Mouse (Mus musculus): Measurements from ENCODE around the gene Mad1l1.
A peak's percentile ranks its signal among the peaks of the same experiment; 100 is the strongest.

Mad1l1 gene

DNA sequence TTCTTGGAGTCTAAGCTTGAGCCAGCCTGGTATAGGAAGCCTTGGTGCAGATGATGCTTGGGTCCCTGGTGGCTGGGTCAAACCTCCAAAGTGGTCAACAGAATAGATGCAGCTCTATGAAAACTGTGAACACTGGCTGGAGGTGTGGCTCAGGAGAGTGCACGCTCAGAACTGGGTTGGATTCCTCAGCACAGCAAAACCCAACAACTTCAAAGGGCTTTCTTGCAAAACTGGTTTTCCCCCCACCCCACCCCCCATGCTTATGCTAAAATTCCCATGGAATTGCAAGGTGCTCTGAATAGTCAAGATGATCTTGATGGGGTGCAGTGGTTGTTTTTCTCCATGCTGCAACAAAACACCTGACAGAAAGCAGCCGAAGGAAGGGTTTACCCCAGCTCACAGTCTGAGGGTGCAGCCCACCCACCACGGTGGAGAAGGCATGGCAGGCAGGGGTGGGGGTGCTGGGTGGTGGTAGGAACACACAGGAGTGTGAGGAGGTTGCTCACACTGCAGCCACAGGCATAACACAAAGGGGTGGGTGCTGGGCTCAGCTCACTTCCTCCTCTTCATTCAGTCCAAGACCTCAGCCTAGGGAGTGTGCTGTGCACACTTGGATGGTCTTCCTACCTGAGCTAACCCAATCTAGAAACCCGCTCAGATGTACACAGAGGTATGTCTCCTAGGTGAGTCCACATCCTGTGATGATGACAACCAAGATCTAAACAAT, 197.5 kb downstream of the Mad1l1 start:
- no peak for DNase-seq

DNA sequence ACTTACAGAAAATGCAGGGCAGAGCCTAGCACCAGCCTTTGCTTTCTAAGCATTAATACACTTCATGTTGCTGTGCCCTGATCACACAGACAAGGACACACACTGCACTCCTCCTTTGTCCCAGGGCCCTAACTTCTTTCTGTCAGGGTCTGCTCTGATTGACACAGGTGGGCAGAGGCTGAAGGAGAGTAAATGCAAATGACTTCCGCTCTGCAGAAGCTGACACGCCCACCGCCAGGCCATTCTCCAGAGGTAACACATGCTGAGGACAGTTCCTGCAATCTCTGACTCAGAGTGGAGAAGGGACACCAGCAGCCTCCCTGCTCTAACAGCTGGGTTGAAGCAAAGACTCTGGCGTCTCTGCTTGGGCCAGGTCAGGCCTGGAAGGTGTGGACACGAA, 198.2 kb downstream of the Mad1l1 start:
- DNase-seq: no peak

DNA sequence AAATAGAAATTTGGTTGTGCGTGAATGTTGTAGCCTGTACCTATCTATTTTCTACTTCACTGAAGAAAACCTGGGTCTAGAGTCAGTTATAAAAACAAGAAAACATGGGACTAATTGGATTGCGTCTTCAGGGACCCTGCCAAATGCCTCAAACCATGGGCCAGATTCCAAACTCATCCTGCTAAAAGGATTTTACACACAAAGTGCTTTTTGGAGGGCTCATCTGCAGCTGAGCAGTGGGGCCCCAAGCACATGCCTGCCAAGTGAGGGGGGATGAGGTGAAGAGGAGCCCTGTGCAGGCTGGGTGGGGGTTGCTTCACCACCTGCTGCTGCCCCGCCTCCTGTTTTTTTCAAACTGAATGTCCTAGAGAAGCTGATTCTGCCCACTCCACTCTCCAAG, 199.4 kb downstream of the Mad1l1 start:
- DNase-seq: no peak

DNA sequence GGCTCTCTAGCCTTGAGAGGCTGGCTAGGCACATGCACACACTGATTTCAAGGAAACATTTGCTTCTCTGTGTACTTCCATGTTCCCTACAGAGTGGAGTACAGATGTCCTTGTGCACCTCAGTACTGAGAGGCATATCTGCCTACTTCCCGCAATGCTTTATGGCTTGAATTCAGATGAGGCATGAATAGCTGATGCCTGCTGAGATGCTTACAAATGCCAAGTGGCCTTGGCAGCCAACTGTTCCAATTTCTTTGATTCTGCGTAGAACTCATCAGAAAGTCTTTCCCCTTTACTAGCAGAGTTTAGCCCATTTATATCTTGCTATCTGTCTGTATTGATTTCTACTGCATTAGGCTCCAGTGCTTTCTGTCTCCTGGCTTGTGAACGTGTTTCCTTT, 202.4 kb downstream of the Mad1l1 start:
- DNase-seq: no peak

DNA sequence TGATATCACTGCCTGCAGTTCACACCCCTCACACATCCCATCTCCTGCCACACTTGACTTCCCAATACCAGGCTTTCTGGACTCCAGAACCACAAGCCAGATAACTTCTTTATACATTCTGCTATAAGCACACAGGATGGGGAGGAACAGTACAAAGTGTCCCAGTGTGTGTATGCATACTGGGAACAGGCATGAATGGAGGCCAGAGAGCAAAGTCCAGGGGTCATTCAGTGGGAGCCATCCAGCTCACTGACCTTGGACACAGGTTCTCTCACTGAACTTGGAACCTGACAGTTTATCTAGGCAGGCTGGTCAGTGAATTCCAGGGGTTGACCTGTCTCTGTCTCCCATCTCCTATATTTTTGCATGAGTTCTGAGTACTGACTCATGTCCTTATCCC, 203.4 kb downstream of the Mad1l1 start:
- DNase-seq: no peak

DNA sequence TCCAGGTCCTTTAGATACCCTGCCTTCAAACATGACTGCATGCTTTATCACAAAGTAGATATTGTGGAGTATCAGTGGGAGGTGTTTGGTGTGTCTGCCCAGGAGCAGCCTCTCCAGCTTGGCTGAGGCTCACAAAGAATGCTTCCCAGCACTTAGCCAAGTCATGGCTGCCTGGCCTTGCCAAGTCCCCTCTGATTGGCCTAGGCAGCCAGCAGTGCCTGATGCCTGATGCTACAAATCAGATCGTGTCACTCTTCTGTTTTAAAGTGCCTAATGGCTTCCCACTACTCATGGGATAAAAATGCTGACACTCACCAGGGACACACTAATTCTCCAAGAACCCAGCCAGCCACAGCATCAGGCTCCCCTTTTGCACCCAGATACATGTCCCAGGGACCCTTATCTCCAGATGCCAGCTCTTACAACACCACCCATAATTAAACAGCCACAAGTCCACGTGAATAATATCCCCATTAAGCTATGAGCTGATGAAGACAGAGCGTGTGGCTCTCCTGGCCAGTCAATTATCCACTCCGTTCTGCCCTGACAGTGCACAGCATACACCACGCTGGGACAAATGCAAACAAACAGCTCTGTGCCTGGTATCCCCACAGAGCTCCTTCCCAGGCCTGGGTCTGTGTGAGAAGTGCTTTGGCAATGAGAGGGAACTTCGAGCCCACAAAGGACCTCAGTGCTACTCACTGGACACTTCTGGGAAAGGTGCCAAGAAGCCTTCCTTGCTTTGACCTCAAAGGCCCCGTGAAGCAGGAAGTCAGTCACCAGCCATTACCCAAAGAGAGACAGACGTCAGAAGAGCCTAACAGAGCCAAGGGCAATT, 205.7 kb downstream of the Mad1l1 start:
- DNase-seq: peak; percentile 86

DNA sequence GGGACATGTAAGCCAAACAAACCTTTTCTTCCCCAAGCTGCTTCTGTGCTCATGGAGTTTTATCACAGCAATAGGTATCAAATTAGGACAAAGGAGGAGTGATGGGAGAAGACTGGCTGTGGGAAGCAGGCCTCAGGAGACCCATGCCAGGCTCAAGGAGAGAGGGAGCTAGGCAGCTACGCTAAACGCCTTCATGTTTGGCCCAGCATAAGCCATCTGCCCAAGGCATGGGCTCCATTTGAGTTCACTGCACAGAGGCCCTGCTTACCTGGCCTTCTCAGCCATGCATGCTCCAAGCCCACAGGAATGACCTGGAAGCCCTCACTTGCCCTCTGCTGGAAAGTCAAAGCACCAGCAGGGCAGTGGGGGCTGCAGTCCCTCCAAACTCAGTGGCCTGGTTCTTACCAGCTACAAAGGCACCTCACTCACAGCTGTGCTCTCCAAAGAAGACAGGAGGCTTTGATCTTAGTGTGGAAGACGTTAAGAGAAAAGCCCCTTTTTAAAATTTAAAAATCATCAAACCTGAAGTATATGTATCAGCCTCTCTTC, 206.8 kb downstream of the Mad1l1 start:
- DNase-seq: no peak

DNA sequence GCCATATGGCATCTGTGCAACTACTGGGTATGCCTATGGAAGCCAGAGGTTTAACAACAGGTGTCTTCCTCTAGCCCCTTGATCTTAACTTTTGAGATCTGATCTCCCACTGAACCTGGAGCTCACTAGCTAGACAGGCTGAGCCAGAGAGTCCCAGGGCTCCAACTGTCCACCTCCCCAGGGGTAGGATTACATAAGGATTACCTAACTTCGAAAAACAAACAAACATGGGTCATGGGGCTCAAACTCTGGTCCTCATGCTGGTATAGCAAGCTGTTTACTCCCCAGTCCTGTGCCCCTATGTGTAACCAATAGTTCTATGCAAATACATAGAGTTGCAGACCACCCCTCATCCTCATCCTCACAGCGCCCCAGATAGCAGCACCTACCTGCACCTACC, 208.1 kb downstream of the Mad1l1 start:
- DNase-seq: no peak

DNA sequence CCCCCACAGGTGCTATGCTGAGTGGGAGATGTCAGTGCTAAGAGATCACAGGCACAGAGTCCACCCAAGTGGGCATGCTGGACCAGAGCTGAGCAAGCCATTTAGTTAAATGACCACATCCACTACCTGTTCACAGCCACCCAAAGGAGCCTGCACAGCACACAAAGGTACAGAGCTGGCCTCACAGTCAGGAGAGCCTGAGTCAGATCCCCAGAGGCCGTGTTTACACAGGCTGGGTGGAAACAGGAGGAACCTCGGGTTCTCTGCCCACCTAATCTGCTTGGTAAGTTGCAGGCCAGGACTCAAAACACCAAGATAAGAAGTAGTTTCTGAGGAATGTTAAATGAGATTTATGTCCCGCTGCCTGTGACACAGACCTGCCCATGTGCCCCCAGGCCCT, 211.3 kb downstream of the Mad1l1 start:
- no peak for DNase-seq

DNA sequence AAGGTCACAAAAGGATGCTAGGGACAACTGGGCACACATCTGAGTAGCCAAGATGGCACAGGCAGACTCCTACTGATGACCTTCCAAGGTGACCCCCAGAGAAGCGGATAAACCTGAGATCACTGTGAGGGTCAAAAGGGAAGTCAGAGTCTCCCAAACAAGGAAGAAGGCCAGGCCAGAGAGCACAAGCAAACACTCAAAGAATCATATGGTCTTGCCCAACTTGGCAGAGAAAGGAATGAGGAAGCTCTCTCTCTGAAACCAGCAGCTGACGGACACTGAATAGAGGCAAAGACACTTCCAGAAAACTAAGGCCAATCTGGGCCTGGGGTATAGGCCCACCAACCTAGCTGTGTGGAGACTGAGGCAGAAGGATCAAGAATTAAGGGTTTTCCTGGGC, 213.4 kb downstream of the Mad1l1 start:
- peak; percentile 22 for DNase-seq

DNA sequence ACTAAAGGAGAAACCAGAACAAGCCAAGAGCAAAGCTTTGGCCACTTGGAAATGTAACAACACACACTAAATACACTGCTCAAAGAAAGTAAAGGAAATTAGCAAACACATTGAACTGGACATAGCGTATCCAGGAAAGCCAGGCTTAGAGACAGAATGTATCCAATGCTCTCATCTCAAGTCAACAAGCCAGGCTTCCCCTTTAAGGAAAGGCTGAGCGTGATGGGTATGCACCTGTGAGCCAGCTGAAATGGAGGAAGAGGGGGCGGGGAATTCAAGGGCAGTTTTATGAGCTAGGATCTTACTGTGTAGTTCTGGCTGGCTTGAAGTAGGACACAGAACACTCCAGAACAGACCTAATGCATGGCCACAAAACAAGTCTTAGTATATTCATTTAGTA, 215.3 kb downstream of the Mad1l1 start:
- no peak for DNase-seq

DNA sequence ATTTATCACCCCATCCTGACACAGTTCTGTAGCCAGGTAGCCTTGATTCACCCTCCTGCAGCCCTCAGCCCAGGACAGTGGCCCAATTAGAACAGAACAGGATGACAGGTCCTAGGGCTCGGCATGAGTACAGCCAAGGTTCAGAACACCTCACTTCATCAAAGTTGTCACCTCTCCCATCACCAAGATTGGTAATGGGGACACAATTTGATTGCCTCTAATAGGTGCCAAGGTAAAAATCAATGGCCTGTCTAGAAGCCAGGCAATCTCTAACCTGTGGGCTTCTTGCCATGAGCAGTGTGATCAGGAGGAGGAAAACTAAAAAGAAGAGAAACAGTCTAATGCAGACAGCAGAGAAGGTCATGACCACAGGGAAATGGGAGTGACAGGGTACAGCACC, 216.5 kb downstream of the Mad1l1 start:
- DNase-seq: no peak

DNA sequence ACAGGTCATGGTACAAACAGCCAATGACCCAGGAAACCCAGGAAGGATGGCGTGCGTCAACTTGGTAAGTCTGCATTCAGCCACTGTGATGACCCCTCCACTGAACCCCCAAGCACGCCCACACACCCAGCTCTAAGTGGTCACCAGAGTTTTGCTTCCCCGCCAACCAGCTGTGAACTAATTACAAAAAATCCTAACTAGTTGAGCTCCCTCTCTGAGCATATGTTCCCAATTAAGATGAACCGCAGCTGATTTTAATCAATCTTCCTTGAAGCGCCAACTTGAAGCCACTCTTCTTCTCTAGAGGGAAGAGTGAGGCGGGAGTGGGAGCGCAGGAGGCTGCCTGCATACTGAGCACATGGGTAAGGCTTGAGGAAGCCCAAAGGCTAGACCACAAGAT, 218.6 kb downstream of the Mad1l1 start:
- no peak for DNase-seq

DNA sequence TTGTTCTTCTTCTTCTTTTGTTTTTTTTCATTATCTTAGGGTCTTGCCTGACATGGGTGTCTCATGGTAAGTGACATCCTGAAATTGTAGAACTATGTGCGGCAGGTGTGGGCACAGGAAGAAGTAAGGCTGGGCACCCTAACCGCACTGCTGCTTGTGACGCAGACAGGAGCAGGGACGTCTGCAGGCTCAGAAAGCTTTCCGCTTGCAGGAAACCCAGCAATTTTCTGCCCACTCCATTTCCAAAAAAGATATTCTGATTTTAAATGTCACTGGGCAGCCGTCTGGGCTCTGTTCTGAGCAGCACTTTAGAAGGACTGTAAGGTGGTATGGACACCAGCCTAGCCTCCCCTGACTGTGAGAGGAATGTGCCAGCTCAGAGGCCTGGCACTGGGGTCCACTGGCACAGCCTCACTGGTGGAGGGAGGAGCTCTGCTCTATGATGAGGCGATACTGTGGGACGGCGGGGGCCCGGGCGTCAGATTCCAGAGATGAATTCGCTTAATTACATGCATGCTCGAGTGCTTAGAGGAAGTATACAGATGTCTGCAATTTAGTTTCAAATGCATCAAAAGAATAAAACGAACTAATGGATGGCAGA, 219.8 kb downstream of the Mad1l1 start:
- no peak for DNase-seq

DNA sequence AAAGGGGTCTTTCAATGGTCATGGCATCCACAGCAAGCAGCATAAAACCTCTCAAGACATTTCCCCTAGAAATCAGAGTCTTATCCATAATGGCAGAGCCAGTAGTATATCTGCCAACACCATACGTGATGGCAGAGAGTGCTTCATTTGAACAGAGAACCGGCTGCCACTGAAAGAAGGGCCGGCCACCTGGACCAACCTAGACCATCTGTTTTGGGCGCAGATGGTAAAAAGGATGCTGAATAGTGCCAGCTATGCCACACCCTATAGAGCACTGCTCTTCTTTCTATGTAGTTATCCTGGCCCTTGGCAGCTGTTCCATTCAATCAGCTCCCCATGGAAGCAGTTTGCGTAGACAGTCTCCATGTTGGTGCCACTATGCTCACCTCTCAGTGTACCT, 222.6 kb downstream of the Mad1l1 start:
- DNase-seq: peak; percentile 27

DNA sequence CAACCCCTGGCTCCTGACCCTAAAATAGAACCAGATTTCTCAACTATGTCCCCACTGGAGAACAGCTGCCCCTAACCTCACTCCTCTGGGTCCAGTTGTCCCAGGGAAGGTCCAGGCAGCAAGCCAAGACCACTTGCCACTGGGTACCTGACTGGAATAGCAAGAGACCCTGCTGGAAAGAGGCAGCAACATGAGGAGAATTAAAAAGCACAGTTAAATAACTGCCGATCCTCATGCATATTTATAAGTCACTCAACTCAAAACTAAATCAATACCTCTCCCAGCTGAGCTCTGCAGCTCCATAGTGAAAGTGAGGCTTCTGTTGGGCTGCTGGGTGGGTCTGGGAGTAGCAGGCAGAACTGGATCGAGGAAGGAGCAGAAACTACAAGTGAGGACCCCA, 226.1 kb downstream of the Mad1l1 start:
- peak; percentile 81 for DNase-seq

DNA sequence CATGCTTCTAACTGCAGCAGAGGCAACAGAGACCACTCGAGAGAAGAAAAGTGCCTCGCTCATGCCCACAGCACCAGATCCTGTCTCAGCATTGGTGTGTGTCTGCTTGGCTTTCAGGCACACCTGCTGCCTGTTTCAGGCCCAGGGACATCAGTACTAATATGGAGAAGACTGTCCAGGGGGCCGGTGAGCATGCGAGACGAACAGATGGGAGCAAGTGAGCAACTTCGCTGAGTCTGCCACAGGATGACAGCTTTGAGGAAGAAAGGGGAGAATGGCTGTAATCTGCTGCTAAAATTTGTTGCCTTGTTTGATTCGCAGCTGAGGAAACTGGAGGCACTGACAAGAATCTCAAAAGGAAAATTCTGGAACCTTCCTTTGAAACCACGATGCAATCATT, 227.9 kb downstream of the Mad1l1 start:
- peak; percentile 13 for DNase-seq

DNA sequence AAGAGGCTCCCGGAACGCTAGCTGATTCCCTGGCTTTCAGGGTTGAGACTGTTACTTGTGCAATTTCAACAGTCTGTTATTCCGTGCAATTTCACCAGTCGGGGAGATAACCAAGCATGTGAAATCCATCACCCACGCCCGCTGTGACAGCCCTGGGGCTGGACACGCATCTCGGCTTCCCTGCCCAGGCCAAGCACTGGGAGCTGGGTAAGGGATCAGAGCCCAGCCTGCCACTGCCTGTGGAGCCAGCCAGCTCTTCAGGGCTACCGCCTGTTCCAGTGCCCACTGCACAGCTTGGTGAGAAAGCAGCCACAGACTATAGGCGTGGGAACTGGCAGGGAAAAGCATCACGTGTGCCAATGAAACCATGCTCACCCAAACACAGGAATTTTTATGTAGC, 229.8 kb downstream of the Mad1l1 start:
- peak; percentile 67 for DNase-seq

DNA sequence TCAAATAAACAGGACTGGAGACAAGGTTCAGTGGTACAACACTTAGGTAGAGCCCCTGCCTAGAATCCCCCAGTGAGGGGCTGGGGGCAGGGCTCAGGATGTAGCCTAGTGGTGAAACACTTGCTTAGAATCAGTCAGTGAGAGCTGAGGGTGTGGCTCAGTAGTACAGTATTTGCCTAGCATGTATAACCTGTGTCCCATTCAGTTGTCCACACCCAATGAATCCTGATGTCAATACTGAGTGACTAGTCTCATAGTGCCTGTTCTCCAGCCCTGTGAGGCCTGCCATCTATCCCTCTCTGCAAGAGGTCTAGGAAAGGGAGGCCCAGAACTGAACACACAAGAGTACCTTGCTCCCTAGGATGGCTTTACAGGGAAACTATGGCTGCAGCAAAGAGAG, 232.1 kb downstream of the Mad1l1 start:
- no peak for DNase-seq

DNA sequence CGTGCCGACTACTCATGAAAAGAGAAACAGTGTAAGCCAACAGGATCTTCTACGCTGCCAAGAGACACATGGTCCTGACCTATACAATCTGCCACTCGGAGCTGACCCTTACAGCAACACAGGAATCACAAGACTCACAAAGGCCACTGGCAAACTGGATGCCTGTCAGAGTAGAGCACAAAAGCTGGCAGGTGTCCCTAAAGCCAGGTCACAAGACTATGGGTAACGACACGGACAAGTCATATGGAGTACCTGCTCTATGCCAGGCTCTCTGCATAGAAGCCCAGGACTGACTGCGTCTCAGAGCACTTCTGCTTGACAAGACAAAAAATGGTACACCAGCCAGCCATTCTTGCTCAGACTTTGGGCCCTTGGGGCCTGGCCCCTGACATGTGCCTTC, 234.1 kb downstream of the Mad1l1 start:
- no peak for DNase-seq

DNA sequence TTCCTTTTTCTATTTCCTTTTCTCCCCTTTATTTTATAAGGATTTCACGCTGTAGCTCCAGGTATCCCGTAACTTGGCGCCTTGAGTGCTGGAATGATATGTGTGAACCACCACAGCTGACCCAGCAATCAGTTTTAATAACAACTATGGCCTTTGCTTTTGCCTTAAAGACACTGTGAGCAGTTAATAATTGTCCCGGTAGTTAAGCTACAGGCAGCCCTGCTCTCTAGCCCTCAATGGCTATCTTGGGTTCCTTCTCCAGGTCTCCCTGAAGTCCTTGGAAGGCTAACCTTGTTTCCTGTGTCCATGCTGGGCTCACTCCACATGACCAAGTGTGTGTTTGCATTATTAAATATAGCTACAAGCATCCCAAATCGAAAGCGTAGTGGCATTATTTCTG, 237.0 kb downstream of the Mad1l1 start:
- no peak for DNase-seq

DNA sequence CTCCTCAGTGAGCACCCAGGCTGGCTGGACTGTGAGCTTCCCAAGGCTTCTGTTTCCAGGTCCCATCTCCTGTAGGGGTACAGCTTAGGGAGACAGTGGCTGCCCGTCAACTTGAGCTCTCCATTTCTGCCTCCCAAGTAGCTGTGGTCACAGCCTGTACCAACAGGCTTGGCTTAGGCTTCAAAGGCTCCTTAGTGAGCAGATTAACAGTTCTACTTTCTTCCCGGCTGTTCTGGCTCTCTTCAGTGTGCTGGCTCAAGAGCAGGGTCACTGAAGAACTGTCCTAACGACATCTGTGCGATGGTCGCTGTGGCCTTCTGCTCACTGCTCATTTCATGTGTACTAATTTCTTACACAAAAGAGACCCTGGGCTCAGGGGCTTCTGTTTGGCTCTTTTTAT, 237.4 kb downstream of the Mad1l1 start:
- DNase-seq: no peak

DNA sequence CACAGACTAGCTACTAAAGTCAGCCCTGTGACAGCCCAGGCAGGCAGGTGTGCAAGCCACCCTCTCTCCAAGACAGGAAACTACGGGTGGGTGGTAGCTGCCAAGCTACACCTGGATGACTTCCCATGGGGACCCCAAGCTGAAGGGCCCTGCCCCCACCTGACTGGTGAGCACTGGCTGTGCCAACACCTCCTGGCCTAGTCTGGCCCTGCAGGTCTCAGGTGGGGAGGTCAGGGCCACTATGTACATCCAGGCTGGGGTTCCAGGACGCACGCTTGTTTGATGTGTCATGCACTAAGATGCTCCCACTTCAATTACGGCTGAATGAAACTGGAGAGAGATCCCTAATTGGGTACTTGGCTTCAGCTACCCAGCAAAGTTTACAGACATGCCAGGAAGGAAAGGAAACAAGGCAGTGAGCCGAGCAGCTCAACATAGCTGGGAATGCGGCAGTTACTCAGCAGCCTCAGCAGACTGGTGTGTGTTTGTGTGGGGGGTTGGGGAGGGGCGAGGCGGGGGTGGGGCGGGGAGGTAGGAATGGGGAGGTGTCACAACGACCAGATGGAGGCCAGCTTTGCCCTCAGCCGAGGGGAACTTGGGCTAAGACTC, 239.0 kb downstream of the Mad1l1 start:
- peak; percentile 34 for DNase-seq

Data from layer of hippocampus, adult 9-11 months (tissue).